Mouse (Mus musculus) natural killer cell, adult 2 months (primary cell): ENCODE measurements around the gene Sptlc2.

Experiments used
- DNase-seq, 2 experiments: peaks; one replicate each; pipeline ENCODE4 v3.0.0; 2022; ENCODE audit warnings: low spot score in 2 of 2

Sptlc2 gene

GRCm38 (mm10) chr12:87397126-87397525 lies 9.0 kb upstream of the Sptlc2 start:
- DNase-seq: no peak

DNA sequence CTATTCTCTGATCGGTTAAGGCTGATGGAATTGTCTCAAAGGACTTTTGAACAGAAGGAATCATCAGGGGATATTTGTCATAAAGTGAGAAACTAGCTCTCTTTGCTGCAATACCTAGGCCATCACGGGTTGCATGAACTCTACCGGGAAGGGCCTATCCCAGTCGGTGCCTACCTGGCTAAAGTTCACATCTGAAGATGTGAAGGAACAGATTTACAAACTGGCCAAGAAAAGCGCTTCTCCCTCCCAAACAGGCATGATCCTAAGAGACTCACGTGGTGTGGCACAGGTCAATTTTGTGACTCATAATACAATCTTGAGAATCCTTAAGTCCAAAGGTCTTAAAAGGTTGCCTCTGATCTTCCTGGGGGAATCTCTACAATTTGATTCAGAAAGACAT lies 6.2 kb upstream of the Sptlc2 start:
- DNase-seq: no peak

GRCm38 (mm10) chr12:87393447-87394145 lies 5.4 kb upstream of the Sptlc2 start:
- DNase-seq: no peak

GRCm38 (mm10) chr12:87391355-87391754 lies 3.2 kb upstream of the Sptlc2 start:
- DNase-seq: no peak

GRCm38 (mm10) chr12:87389231-87389630 lies 1.1 kb upstream of the Sptlc2 start:
- no peak for DNase-seq

- DNase-seq: no peak
Observed at GRCm38 (mm10) chr12:87387171-87388121, 709 bp downstream of the Sptlc2 start.

GRCm38 (mm10) chr12:87385051-87385450 lies 3.1 kb downstream of the Sptlc2 start:
- DNase-seq: no peak

- no peak for DNase-seq
Observed at GRCm38 (mm10) chr12:87381380-87381682, 6.8 kb downstream of the Sptlc2 start.

- no peak for DNase-seq
Observed at GRCm38 (mm10) chr12:87380586-87381379, 7.4 kb downstream of the Sptlc2 start.

- DNase-seq: no peak
Observed at GRCm38 (mm10) chr12:87379496-87379895, 8.7 kb downstream of the Sptlc2 start.

- no peak for DNase-seq
Observed at GRCm38 (mm10) chr12:87374159-87374558, 14.0 kb downstream of the Sptlc2 start.

DNA sequence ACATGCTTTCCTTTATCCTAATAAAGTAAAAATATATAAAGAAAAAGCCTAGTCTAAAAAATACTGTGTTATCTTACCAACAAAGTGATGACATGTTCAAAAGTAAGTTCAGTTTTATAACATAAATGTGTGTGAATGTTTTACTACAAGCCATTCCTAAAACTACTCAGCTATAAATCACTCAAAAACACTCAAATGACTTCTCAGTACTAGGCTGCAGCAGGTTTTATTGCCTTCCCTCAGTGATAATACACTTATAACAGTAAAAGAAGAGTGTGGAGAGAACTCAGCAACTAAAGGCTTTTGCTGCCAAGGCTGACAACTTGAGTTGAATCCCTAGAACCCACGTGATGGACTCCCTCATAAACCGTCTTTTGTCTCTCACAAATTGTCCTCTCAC lies 18.8 kb downstream of the Sptlc2 start:
- no peak for DNase-seq

GRCm38 (mm10) chr12:87368092-87368491 lies 20.1 kb downstream of the Sptlc2 start:
- no peak for DNase-seq

GRCm38 (mm10) chr12:87365676-87366075 lies 22.5 kb downstream of the Sptlc2 start:
- DNase-seq: no peak

GRCm38 (mm10) chr12:87362111-87362510 lies 26.0 kb downstream of the Sptlc2 start:
- DNase-seq: no peak

DNA sequence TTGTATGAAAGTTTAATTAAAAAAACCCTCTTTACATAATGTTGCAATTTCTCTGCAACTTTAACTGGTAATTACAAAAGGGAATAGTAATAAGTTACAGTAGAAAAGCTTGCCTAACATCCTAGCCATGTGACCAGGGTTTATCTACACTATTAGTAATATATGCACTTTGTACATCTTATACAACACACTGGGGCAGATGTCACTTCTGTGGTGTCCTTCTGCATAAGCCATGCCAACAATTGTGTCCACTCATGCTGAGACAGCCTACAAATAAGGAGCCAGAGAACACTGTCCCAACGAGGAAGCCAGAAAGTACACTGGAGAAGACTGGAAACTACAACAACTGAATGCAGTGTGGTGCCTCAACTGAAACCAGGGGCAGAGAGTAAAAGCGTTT lies 40.1 kb downstream of the Sptlc2 start:
- DNase-seq: no peak

DNA sequence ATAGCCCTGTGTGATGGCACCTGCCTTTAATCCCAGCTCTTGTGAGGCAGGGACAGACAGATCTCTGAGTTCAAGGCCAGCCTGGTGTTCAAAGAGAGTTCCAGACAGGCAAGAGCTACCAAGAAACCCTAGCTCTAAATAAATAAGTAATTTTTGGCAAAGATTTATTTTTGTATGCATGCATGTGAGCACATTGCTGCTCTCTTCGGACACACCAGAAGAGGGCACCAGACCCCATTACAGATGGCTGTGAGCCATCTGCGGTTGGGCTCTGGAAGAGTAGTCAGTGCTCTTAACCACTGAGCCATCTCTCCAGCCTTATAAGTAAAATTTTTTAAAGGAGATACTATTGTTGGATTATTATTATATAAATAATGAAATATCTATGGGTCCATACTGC lies 40.6 kb downstream of the Sptlc2 start:
- no peak for DNase-seq

- DNase-seq: no peak
Observed at GRCm38 (mm10) chr12:87343084-87343605, 45.0 kb downstream of the Sptlc2 start.

DNA sequence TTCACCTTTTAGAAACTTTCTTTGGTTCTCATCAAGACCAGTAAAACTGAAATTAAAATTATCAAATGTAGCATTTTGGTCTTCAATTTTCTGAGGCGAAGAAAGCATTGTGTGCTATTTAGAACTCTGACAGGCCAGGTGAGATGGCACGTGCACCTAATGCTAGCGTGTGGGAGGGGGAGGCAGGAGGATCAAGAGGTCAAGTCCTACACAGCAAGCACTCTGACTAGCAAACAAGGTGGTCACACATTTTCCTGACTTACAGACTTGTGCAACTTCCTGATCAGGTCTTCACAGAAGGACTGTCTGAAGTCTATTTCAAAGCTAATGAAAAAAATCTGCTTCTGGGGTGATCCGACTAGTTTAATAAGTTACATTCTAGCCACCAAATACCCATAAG lies 50.1 kb downstream of the Sptlc2 start:
- DNase-seq: no peak

DNA sequence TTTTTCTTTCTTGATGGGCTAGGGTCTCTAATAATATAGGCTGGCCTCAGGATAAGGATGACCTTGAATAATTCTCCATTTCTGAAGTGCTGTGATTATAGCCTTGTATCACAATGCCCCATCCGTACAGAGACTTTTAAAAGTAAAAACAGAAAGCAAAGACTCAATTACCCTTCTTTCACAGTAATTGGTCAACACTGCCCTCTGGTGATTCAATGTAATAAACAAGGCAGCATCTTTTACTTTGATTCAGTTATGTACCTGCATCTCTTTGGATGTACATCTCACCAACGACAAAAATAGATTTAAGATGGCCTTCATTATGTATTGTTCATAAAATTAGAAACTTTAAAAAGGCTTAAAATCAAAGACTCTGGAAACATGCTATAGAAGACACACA lies 53.3 kb downstream of the Sptlc2 start:
- DNase-seq: no peak

- no peak for DNase-seq
Observed at GRCm38 (mm10) chr12:87333794-87334193, 54.4 kb downstream of the Sptlc2 start.

DNA sequence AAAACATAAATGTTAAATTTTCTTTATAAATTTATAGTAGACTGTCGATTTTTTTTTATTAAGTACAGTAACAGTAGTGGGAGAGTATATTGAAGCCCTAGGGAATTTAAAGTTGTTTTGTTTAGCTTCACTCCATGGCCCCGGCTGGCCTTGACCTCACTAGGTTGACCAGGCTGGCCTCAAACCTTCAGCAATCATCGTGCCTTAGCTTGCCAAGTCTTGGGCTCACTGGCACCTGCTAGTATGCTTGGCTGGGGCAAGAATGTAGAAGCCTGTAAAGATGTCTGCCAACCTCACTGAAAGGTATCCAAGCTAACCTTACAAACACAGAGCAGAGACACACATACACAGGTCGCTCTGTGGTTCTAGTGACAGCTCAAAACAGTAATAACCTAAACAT lies 55.6 kb downstream of the Sptlc2 start:
- no peak for DNase-seq
